Mouse (Mus musculus) stomach, embryonic 16.5 days (tissue): ENCODE measurements at regions not wholly inside any gene's neighbourhood (a gene's known extent, or its start where the extent isn't known, plus 50 kb on each side); places are given as distances from the start of the nearest gene placed in this dataset.
A peak's percentile ranks its signal among the peaks of the same experiment; 100 is the strongest.

ENCODE experiments used
- ATAC-seq: fragments of 200-750 bp; cut with Nextera tagmentation; 2 replicates; pipeline ENCODE4 v1.8.0; 2017; ENCODE audit warnings: moderate number of reproducible peaks, moderate TSS enrichment; ENCODE audit not compliant: insufficient read depth, low FRiP score
- H3K27ac ChIP-seq: fragments of 300-500 bp; sonication (generic); 2 replicates; pipeline ENCODE4 v1.5.1; 2014; ENCODE audit warnings: low read length
- H3K27me3 ChIP-seq: fragments of 300-500 bp; sonication (generic); 2 replicates; pipeline ENCODE4 v1.6.1; 2014; ENCODE audit warnings: low read length, control low read depth, mixed read lengths; ENCODE audit not compliant: control insufficient read depth, insufficient read depth
- H3K36me3 ChIP-seq: fragments of 300-500 bp; sonication (generic); 2 replicates; pipeline ENCODE4 v1.6.1; 2014; ENCODE audit warnings: low read length; ENCODE audit not compliant: control insufficient read depth, insufficient read depth
- H3K4me1 ChIP-seq: fragments of 300-500 bp; sonication (generic); 2 replicates; pipeline ENCODE4 v1.6.1; 2014; ENCODE audit warnings: low read length, control low read depth, mixed read lengths; ENCODE audit not compliant: control insufficient read depth, insufficient read depth
- H3K4me2 ChIP-seq: fragments of 300-500 bp; sonication (generic); 2 replicates; pipeline ENCODE4 v1.6.1; 2014; ENCODE audit warnings: low read depth, low read length, mixed read lengths
- H3K4me3 ChIP-seq: fragments of 300-500 bp; sonication (generic); replicated peaks from 2 replicates; pipeline ENCODE4 v1.5.1; 2014; ENCODE audit warnings: mild to moderate bottlenecking, low read length
- H3K9ac ChIP-seq: fragments of 300-500 bp; sonication (generic); 2 replicates; pipeline ENCODE4 v1.6.1; 2014; ENCODE audit warnings: low read length
- H3K9me3 ChIP-seq: fragments of 300-500 bp; sonication (generic); replicated peaks from 2 replicates; pipeline ENCODE4 v1.6.1; 2016; ENCODE audit warnings: low read length, control low read depth; ENCODE audit not compliant: control insufficient read depth
- WGBS: fragments of 180-500 bp; shearing (Covaris S2); extraction: QIAGEN DNeasy Blood & Tissue Kit; methylation state at CpG from one replicate; pipeline ENCODE4 v1.1.7; 2014; 5-methylcytosine and 5-hydroxymethylcytosine counted together

GRCm38 (mm10) chr8:26872382-26872781, 104.7 kb upstream of the Zfp703 start:
- 78% methylated on average over 3 of the region's 3 CpGs for WGBS
- no peaks in the 10 kb centered on the region for H3K4me1 ChIP-seq
- no peak overlapping the region for H3K4me3 ChIP-seq
- ATAC-seq: no peak
- H3K27ac ChIP-seq: no peak overlapping the region
- peaks cover 11% of the 10 kb centered on the region for H3K9me3 ChIP-seq
- no peaks in the 10 kb centered on the region for H3K27me3 ChIP-seq
- H3K36me3 ChIP-seq: no peaks in the 10 kb centered on the region
- H3K4me2 ChIP-seq: no peak overlapping the region
- H3K9ac ChIP-seq: no peak overlapping the region

GRCm38 (mm10) chr8:26872815-26873214, 104.3 kb upstream of the Zfp703 start:
- Histone ChIP-seq H3K4me1 (no peaks in the 10 kb centered on the region), H3K4me2 (no peak overlapping the region), H3K36me3 (no peaks in the 10 kb centered on the region), H3K27me3 (no peaks in the 10 kb centered on the region), H3K9ac (no peak overlapping the region), H3K4me3 (no peak overlapping the region), H3K9me3 (peaks cover 11% of the 10 kb centered on the region), H3K27ac (no peak overlapping the region)
- no peak for ATAC-seq
- WGBS: 45% methylated on average over 8 of the region's 8 CpGs

- Histone ChIP-seq H3K27me3 (no peaks in the 10 kb centered on the region; the same call in 1 of the 2 replicates), H3K4me2 (no peak overlapping the region), H3K4me1 (peaks cover 25% of the 10 kb centered on the region), H3K36me3 (no peaks in the 10 kb centered on the region), H3K9ac (no peak overlapping the region), H3K4me3 (no peak overlapping the region), H3K27ac (no peak overlapping the region), H3K9me3 (no peaks in the 10 kb centered on the region)
- WGBS: 80% methylated on average over 7 of the region's 7 CpGs
- ATAC-seq: no peak
These were observed 96.9 kb upstream of the Zfp703 start for GRCm38 (mm10) chr8:26880177-26880576.

GRCm38 (mm10) chr8:26881268-26882120, 95.6 kb upstream of the Zfp703 start:
- Histone ChIP-seq H3K4me3 (no peak overlapping the region), H3K27me3 (no peaks in the 10 kb centered on the region; the same call in 1 of the 2 replicates), H3K4me1 (peaks cover 25% of the 10 kb centered on the region), H3K9me3 (no peaks in the 10 kb centered on the region), H3K9ac (no peak overlapping the region), H3K27ac (no peak overlapping the region), H3K4me2 (no peak overlapping the region), H3K36me3 (no peaks in the 10 kb centered on the region)
- ATAC-seq: no peak
- WGBS: 77% methylated on average over 7 of the region's 7 CpGs

GRCm38 (mm10) chr8:26882616-26883015, 94.5 kb upstream of the Zfp703 start:
- Histone ChIP-seq H3K4me2 (no peak overlapping the region), H3K9ac (no peak overlapping the region), H3K9me3 (no peaks in the 10 kb centered on the region), H3K4me1 (peaks cover 27% of the 10 kb centered on the region), H3K36me3 (no peaks in the 10 kb centered on the region), H3K27ac (no peak overlapping the region), H3K27me3 (no peaks in the 10 kb centered on the region; the same call in 1 of the 2 replicates), H3K4me3 (no peak overlapping the region)
- WGBS: 66% methylated on average over 5 of the region's 5 CpGs
- ATAC-seq: no peak

- Histone ChIP-seq H3K36me3 (no peaks in the 10 kb centered on the region), H3K9me3 (no peaks in the 10 kb centered on the region), H3K4me2 (no peak overlapping the region), H3K27me3 (no peaks in the 10 kb centered on the region; the same call in 1 of the 2 replicates), H3K27ac (no peak overlapping the region), H3K9ac (no peak overlapping the region), H3K4me1 (peaks cover 27% of the 10 kb centered on the region), H3K4me3 (no peak overlapping the region)
- 86% methylated on average over 5 of the region's 5 CpGs for WGBS
- ATAC-seq: no peak
These were observed 93.8 kb upstream of the Zfp703 start for GRCm38 (mm10) chr8:26883285-26883684.

- no peak overlapping the region for H3K4me2 ChIP-seq
- no peaks in the 10 kb centered on the region; the same call in 1 of the 2 replicates for H3K27me3 ChIP-seq
- H3K36me3 ChIP-seq: no peaks in the 10 kb centered on the region
- H3K27ac ChIP-seq: no peak overlapping the region
- H3K4me3 ChIP-seq: no peak overlapping the region
- no peak for ATAC-seq
- no peak overlapping the region for H3K9ac ChIP-seq
- WGBS: 52% methylated on average over 6 of the region's 6 CpGs
- peaks cover 27% of the 10 kb centered on the region for H3K4me1 ChIP-seq
- H3K9me3 ChIP-seq: no peaks in the 10 kb centered on the region
These were observed 93.4 kb upstream of the Zfp703 start for GRCm38 (mm10) chr8:26883770-26884169.

GRCm38 (mm10) chr8:26884350-26884749, 92.8 kb upstream of the Zfp703 start:
- no peak for ATAC-seq
- H3K27me3 ChIP-seq: no peaks in the 10 kb centered on the region; the same call in 1 of the 2 replicates
- H3K36me3 ChIP-seq: no peaks in the 10 kb centered on the region
- no peak overlapping the region for H3K4me3 ChIP-seq
- no peak overlapping the region for H3K4me2 ChIP-seq
- H3K9me3 ChIP-seq: no peaks in the 10 kb centered on the region
- no peak overlapping the region for H3K27ac ChIP-seq
- H3K9ac ChIP-seq: 0 out of 2 replicates have a peak overlapping the region, but pooled peaks have one; percentile 17
- H3K4me1 ChIP-seq: peaks cover 24% of the 10 kb centered on the region
- WGBS: 42% methylated on average over 13 of the region's 13 CpGs

- no peaks in the 10 kb centered on the region for H3K36me3 ChIP-seq
- 80% methylated on average over 5 of the region's 5 CpGs for WGBS
- no peak overlapping the region for H3K9ac ChIP-seq
- no peak for ATAC-seq
- no peak overlapping the region for H3K4me3 ChIP-seq
- no peak overlapping the region for H3K27ac ChIP-seq
- H3K4me1 ChIP-seq: peaks cover 19% of the 10 kb centered on the region
- no peaks in the 10 kb centered on the region for H3K9me3 ChIP-seq
- H3K4me2 ChIP-seq: no peak overlapping the region
- H3K27me3 ChIP-seq: no peaks in the 10 kb centered on the region; the same call in 1 of the 2 replicates
These were observed 91.8 kb upstream of the Zfp703 start for GRCm38 (mm10) chr8:26885365-26885764.
